ENCODE assay signal across 21 mouse cellular contexts in genomic region chr7:56304408-56304807, GRCm38 (mm10).
"Had no signal": no experiment of that assay in that cellular context is flagged by ENCODE, and none has a peak within 500 bp of the region (broad histone marks: within the 10 kb centered on the region; RNA-seq: fewer than 3 reads in every experiment).

No protein-coding gene starts in this region.

- H3K4me2 ChIP-seq: liver, embryonic 12.5 days; liver, embryonic 15.5 days; midbrain, embryonic 12.5 days; neural tube, embryonic 13.5 days; stomach, embryonic 15.5 days had no signal

- H3K4me1 ChIP-seq: liver, embryonic 12.5 days; liver, embryonic 15.5 days; midbrain, embryonic 12.5 days; neural tube, embryonic 13.5 days; stomach, embryonic 15.5 days had no signal

- H3K27me3 ChIP-seq: liver, embryonic 12.5 days; liver, embryonic 15.5 days; midbrain, embryonic 12.5 days; neural tube, embryonic 13.5 days; stomach, embryonic 15.5 days had no signal

- H3K9ac ChIP-seq: liver, embryonic 12.5 days; liver, embryonic 15.5 days; midbrain, embryonic 12.5 days; neural tube, embryonic 13.5 days; stomach, embryonic 15.5 days had no signal

- DNase-seq: kidney, adult 18-20 months; kidney, adult 9 months; kidney, postnatal 14 days; kidney, postnatal 4 days; liver; lung, adult 18-20 months; retina, postnatal 1 day; right cerebral cortex, postnatal 25 days; spleen, adult 18-20 months; thymus, adult 18-20 months; thymus, postnatal 36 days had no signal

- H3K4me3 ChIP-seq: liver, embryonic 12.5 days; liver, embryonic 15.5 days; midbrain, embryonic 12.5 days; myocyte; neural tube, embryonic 13.5 days; stomach, embryonic 15.5 days had no signal

- H3K9me3 ChIP-seq: liver, embryonic 12.5 days; liver, embryonic 15.5 days; midbrain, embryonic 12.5 days; neural tube, embryonic 13.5 days; stomach, embryonic 15.5 days had no signal

- ATAC-seq: inflammation-experienced regulatory T-cells, adult 6 months; intestine, embryonic 16.5 days; liver, embryonic 12.5 days; midbrain, embryonic 16.5 days had no signal

- H3K36me3 ChIP-seq: liver, embryonic 12.5 days; liver, embryonic 15.5 days; midbrain, embryonic 12.5 days; neural tube, embryonic 13.5 days; stomach, embryonic 15.5 days had no signal

- H3K27ac ChIP-seq: liver, embryonic 12.5 days; liver, embryonic 15.5 days; macrophage; midbrain, embryonic 12.5 days; neural tube, embryonic 13.5 days; stomach, embryonic 15.5 days had no signal
